Mouse (Mus musculus): ENCODE results near the gene Gpt2.

DNA sequence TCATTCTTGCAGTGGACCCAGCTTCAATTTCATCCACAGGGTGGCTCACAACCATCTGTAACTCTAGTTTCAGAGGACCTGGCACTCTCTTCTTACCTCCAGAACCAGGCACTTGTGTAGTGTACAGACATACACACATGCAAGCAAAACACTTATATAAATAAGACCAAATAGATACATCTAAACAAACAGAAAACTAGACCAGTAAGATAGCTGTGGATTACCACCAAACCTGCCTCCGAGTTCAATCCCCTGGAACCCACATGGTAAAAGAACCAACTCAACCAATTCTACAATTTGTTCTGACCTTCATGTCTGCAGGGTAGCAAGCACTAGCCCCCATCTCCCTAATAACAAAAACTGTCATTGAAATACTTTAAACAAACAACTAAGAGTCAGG lies 59.6 kb downstream of the Gpt2 start:
- TF ChIP-seq CTCF (IDR thresholded peaks at IDR 0.05): no peak
- TF ChIP-seq EP300 (IDR thresholded peaks at IDR 0.05): no peak

All from lung, postnatal 0 days (tissue).